Mouse (Mus musculus) adipocyte (in vitro differentiated cells): ENCODE measurements around the gene Frmd4a.

ENCODE experiments used
- DNase-seq: peaks from one replicate; pipeline ENCODE4 v3.0.0-alpha.2; 2016; ENCODE audit warnings: low spot score

Frmd4a gene

GRCm38 (mm10) chr2:4290475-4290874 lies 273.0 kb downstream of the Frmd4a start:
- no peak for DNase-seq

DNA sequence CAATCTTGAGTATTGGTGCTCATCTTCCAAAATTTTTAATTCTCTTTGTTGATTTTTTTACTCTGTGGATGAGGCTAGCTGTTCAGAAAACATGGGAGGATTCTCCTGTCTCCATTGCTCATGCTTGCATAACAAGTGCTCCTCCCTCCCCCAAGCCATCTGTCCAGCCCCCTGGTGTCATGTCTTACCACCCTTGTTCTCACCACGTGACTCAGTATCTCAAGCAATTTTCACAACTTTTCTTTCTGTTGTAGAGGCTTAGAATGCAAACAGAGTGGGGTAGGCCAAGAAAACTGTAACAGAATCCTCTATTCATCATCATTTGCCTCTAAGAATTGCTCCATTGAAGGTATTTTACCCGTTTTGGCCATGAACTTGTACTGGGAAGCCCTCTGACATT lies 273.6 kb downstream of the Frmd4a start:
- no peak for DNase-seq

DNA sequence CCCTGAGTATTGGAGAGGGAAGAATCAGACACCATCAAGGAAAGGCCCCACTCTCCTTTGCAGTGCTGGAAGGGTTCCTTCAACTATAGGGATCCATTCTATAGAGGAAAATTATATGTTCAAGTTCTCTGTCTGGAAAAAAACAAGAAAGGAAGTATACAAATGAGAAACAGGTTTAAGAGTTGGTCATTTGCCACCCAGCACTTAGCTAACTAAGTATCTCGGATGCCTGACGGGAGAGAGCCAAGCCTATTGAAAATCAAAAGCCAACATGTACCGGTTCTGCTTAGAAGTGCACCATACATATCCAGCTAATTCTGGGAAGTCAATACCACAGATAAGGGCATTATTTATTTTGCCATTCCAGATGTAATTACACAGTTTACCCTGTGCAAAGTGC lies 274.2 kb downstream of the Frmd4a start:
- no peak for DNase-seq

GRCm38 (mm10) chr2:4293726-4294125 lies 276.2 kb downstream of the Frmd4a start:
- no peak for DNase-seq

- DNase-seq: no peak
These were observed 278.1 kb downstream of the Frmd4a start for GRCm38 (mm10) chr2:4295641-4296040.

- no peak for DNase-seq
These were observed 279.4 kb downstream of the Frmd4a start for GRCm38 (mm10) chr2:4296881-4297280.

GRCm38 (mm10) chr2:4298325-4299215 lies 281.1 kb downstream of the Frmd4a start:
- DNase-seq: peak; percentile 56

- no peak for DNase-seq
These were observed 282.1 kb downstream of the Frmd4a start for GRCm38 (mm10) chr2:4299593-4299992.

GRCm38 (mm10) chr2:4300383-4300811 lies 282.9 kb downstream of the Frmd4a start:
- peak; percentile 26 for DNase-seq

DNA sequence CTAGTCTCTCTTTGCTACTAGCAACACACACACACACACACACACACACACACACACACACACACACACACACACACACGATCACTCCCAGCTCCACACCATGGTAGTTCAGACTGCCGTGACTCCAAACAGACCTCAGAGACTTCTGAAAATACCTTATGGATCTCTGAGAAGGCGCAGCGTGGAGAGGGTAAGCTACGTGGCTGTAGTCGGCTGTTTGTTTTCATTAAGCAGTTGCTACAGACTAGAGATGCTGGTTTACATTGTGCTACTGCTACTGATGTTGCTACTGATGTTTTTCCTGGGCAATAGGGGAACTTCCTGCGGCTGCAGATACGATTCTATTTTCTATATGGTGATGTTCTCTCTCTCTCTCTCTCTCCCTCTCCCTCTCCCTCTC lies 283.3 kb downstream of the Frmd4a start:
- no peak for DNase-seq

- DNase-seq: no peak
These were observed 283.7 kb downstream of the Frmd4a start for GRCm38 (mm10) chr2:4301256-4301655.

- no peak for DNase-seq
These were observed 284.2 kb downstream of the Frmd4a start for GRCm38 (mm10) chr2:4301692-4302091.

DNA sequence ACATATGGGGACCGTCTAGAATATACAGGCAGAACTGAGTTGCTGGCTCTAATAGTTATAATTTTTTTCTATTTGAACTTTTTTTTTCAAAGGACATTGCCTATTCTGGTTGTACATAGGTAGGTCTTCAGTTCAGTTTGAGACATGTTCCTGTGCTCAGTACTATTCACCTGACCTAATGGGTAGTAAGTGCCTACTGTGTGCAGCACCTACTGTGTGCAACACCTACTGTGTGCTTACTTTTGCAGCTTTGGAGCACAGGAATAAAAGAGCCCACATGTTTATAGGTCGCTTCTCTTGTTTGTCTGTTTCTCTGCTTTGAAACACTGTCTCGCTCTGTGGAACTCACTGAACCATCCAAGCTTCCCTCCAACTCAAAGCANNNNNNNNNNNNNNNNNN lies 284.6 kb downstream of the Frmd4a start:
- DNase-seq: no peak

DNA sequence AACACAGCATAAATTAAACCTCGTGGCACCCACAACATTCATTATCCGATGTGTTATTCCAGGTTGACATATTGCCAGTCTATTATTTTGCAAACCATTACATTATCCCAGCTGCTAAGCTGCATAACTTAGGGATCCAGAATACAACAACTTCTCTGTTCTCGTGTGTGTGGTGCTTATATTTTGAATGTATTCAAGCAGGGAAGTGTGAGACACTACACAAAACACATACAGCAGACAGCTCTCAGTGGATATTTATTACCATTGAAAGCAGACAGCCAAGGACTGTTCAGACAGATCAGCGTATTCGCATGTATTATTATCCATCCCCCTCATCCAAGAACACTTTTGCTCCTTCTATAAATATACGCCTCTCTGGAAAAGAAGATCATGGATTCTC lies 289.6 kb downstream of the Frmd4a start:
- DNase-seq: no peak

DNA sequence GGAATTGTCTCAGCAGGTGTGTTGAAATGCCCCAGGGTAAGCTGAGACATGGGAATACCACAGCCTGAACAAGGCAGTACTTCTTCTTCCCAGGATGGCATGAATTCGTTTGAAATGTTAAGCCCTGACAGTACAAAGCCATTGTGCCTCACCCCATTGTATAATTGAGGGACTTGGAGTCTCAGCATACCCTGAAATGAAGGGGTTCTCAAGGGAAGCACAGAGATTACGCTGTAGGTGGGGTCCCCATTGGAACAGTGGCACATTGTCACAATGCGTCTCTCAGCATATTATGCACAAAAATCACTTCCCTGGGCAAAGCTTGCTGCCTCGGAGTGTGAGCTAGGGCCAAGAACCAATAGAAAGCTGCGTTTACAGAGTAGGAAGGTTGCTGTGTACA lies 297.0 kb downstream of the Frmd4a start:
- DNase-seq: no peak

DNA sequence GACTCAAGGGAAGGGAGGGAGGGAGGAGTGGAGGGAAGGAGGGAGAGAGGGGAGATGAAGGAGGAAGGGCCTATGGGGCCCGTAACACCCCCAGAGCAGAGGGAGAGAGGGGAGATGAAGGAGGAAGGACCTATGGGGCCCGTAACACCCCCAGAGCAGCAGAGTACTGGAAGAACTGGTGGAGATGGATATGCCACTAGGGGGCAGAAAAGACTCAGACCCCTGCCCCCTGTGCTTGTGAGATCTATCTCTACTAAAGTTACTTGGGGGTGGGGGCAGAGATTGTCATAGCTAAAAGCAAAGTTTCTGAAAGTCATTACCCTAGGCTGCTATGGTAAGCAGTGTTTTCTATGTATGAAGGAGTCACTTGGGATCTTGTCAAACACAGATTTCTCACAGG lies 299.1 kb downstream of the Frmd4a start:
- DNase-seq: no peak

GRCm38 (mm10) chr2:4318134-4318533 lies 300.6 kb downstream of the Frmd4a start:
- DNase-seq: no peak

DNA sequence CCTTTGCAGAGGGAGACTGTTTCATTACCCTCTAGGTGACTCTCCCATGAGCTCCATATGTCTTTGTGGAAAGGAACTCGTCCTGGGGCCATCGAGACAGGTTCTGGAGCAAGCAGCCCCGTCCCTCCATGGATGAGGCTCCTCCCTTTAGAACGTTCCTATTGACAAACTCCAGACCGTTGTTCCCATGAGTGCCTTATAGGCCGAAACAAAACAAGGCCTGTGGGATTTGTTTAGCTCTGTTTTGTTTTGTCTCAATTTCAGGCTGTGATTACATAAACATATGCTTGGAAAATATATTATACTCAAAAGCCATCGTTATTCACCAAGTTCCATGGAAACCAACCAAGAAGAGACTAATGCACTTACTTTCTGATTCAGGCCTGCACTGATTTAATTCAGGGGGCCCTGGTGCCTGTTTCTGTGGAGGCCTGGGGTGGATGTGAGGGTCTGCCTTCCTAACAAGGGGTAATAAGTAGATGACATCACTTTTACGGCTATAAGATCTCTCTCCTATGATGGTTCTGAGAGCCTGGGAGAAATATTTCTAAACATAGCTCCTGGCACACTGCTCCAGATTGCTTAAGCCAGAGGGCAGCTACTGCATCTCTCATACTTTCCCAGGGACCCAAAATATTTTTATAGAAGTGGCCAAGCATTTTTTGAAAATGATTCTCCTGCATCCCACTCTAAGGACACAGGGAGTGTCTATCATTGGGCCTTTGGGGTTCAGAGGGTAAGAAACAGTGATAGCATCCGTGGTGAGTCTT lies 308.9 kb downstream of the Frmd4a start:
- DNase-seq: peak; percentile 71

DNA sequence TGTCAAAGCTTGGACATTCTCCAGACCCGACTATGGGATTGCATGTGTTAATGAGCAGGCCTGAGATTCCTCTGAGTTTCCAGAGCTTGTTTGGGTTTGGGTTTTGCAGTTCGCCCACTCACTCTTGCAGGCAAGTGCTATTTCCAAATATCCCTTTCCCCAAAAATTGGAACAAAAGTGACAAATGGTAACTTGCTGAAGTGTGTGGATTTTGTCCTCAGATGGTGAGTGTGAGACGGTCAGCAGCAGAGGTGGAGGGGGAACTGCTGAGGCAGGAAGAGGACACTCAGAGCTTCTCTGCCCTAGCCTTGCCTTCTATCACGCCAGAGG lies 309.5 kb downstream of the Frmd4a start:
- DNase-seq: no peak

DNA sequence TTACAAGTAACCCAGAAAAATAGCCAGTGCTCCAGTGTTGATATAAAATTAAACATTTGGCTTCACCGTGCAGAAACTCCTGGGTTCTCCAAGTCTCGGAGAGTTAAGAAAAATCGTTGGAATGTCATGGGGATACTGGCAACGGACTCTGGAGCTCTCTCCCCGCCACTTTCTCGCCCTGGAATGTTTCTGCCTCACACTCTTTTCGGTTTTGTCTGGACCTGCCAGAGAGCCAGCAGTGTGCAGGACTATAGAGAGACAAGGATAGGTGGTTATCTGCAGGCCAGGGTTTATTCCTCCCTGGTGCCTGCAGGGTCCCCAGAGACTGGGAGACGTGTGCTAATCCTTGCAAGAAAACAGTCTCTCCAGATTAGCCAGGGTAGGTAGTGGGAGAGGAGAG lies 314.9 kb downstream of the Frmd4a start:
- no peak for DNase-seq

DNA sequence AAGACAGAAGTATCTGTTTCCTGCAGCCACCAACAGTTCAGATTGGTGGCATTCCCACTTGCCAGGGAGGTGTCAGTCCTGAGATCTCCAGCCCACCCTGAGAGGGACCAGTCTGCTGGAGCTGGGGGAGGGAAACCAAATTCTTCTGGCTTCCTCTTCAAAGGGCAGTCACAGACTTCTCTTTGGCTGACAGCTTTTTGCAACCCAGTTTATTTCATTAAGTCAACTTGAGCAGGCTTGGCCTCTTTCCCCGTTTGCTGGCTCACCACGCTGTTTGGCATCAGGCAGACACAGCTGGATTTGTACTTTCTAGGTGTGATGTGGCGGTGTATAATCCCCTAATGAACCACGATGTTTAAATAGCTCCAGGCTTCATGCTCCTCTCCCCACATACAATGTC lies 316.7 kb downstream of the Frmd4a start:
- DNase-seq: peak; percentile 86

- DNase-seq: no peak
These were observed 317.4 kb downstream of the Frmd4a start for GRCm38 (mm10) chr2:4334936-4335335.

DNA sequence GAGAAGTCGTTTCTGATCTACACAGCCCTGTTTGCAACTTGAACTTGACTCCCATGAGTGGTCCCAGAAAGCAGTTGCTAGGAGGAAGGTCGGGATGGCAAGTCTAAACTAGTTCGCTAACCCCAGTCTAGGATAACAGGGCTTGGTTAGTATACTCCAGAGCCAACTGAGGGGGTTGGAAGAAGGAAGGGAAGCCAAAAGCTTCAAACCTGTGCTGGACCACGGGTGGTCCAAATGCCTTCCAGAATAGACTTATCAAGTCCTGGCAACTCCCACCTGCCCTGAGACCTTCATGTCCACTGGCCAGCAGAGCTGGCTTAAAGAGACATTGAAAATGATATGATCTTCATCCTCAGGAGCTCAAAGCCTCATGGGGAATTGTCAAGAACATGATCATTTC lies 318.4 kb downstream of the Frmd4a start:
- no peak for DNase-seq
